Mouse (Mus musculus) left cerebral cortex, adult 9 months (tissue): ENCODE data around the gene Robo2.

Experiments used
- DNase-seq, 2 experiments: peaks; one replicate each; pipeline ENCODE4 v3.0.0; 2022; ENCODE audit warnings: low spot score in 2 of 2

Gene Robo2

DNA sequence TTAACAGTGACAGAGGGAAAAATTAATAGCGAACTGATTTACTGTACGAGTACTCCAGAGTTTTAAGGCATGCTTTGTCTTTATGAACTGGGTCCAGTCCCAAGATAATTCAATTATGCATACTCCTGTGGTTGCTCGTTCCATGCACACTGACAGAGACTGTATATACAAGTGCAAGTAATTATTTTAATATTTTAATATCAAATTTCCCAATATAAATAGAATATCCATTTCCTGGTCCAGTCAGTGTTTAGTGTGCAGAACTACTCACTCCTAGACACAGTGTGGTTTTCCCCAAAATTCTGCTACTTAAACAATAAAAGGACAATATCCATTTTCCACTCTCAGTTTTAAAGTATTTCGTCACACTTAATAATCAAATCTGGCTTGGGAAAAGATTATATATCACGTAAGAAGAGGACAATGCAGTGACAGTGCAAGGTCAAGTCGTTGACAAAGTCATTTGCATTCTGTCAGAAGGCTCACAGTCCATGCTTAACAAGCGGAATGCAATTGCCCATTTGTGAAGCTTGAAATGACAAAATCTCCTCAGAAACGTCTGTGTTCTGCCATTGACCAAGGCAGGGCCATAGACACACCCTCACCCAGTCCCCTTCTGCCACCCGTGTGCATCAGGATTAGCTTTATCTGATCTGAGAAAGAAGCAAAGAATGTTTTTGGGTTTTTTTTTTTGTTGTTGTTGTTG, 89.8 kb downstream of the Robo2 start:
- no peak for DNase-seq

- DNase-seq: peak in 1 of 2 experiments; percentile 8
Observed at GRCm38 (mm10) chr16:74316150-74316549, 95.5 kb downstream of the Robo2 start.

- DNase-seq: no peak
Observed at GRCm38 (mm10) chr16:74313222-74313621, 98.4 kb downstream of the Robo2 start.

DNA sequence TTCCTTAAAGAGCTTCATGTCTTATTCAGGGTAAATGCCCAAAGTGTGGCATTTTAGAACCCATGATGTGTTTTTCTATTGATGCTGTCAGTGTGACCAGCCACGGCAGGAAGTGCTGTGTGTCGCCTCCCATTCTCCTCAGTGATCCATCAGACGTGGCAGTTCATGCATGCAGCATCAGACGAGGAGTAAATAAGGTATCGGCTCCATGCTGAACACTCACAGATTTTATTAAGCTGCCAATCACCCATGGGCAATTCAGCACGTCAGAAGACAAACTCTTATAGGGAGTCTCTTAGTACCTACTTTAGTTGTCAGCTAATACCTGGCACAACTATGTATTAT, 104.1 kb downstream of the Robo2 start:
- no peak for DNase-seq

- DNase-seq: no peak
Observed at GRCm38 (mm10) chr16:74306876-74307542, 104.6 kb downstream of the Robo2 start.

DNA sequence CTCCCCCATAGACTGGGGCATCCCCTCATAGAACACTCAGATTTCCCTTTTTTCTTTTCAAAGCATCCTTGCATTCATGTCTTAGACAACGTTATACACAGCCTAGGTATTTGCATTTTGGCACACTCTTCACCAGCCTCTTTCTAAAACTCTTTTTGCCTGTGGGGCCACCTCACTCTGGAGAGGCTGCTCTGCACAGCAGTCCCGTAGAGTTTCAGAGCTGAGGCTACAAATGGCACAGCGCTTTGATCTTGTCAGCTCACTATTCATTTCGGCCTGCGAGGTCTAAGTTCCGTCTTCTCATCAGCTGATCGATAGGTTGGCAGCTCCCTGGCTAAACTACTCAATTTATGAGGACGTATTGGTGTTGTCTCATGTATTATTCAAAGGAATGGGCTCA, 123.7 kb downstream of the Robo2 start:
- no peak for DNase-seq

GRCm38 (mm10) chr16:74282549-74282948, 129.1 kb downstream of the Robo2 start:
- DNase-seq: no peak

GRCm38 (mm10) chr16:74276855-74277573, 134.6 kb downstream of the Robo2 start:
- DNase-seq: no peak

- no peak for DNase-seq
Observed at GRCm38 (mm10) chr16:74274596-74274995, 137.0 kb downstream of the Robo2 start.

- no peak for DNase-seq
Observed at GRCm38 (mm10) chr16:74272993-74273392, 138.6 kb downstream of the Robo2 start.

GRCm38 (mm10) chr16:74258241-74258640, 153.4 kb downstream of the Robo2 start:
- no peak for DNase-seq

- DNase-seq: no peak
Observed at GRCm38 (mm10) chr16:74244452-74244851, 167.2 kb downstream of the Robo2 start.

DNA sequence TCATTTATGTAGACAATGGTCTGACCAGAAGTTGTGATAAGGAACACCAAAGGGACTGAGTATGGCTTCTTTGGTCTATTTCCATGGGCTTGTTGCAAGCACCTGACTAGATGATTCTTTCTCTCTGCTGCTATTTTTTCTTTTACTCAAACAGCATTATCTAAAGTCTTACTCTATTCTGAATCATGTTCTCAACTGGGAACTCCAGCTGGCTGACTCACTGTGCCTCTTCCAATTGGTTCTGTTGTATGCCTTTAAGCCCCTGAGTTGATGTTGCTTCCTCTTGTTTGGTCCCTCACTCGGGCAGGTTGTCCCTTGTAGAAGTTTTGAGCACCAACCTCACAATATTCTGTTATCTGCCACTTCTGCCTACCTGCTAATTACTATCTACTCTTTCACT, 170.1 kb downstream of the Robo2 start:
- no peak for DNase-seq

GRCm38 (mm10) chr16:74237411-74237930, 174.2 kb downstream of the Robo2 start:
- no peak for DNase-seq

GRCm38 (mm10) chr16:74234393-74235059, 177.1 kb downstream of the Robo2 start:
- no peak for DNase-seq

DNA sequence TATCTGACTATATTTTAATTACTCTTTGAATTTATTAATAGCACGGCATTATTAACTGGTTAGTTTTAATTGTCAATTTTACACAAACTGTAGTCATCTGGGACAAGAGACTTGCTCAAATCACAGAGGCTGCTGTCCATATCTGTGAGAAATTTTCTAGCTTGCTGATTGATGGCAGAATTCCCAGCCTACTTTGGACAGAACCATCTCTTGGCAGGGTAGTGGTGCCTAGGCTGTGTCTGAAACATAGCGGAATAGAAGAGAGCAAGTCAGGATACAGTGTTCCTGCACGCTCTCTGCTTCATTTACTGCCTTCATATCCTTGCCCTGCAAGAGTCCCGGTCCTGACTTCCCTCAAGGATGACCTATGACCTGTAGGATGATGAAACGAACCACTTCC, 178.0 kb downstream of the Robo2 start:
- DNase-seq: no peak

- DNase-seq: no peak
Observed at GRCm38 (mm10) chr16:74227285-74227684, 184.3 kb downstream of the Robo2 start.

- no peak for DNase-seq
Observed at GRCm38 (mm10) chr16:74225423-74226272, 186.0 kb downstream of the Robo2 start.

GRCm38 (mm10) chr16:74222501-74222900, 189.1 kb downstream of the Robo2 start:
- DNase-seq: no peak

DNA sequence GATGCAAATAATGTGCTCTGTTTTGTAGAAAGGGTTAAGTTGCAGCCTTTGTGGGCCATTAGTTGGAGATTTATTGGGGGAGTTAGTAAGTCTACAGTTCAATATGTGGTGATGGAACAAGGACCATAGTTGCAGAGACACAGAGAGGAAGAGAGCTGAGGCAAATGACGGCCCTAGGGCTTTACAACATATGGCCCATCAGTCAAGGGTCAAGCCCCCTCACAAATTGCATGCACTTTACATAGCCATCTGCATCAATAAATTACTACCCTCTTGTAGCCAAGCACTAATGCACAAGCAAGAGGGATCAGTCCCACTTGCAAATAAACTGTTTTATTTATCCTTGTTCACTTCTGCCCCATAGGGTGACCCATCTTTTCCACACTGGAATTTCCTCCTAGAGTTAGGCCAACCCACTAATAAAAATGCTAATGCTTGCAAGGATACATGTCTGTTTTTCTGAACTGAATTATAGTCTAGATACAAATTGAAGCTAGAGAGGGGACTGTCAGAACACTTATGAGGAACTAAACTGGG, 194.7 kb downstream of the Robo2 start:
- DNase-seq: no peak

GRCm38 (mm10) chr16:74215791-74216190, 195.8 kb downstream of the Robo2 start:
- DNase-seq: no peak
